Comparison of ENCODE assay signal across 19 mouse cellular contexts in genomic region chr3:41595010-41595409, GRCm38 (mm10). TPM values are rescaled to one million over a fixed set of nuclear protein-coding genes. Genes with fewer than 3 reads are reported as not detected.
DNase-seq lines count a peak whose midpoint lies in the region; ATAC-seq and TF ChIP-seq lines count a peak whose summit lies in the region.
"Had no signal": no experiment of that assay in that cellular context is flagged by ENCODE, and none has a peak within 500 bp of the region (broad histone marks: within the 10 kb centered on the region; RNA-seq: fewer than 3 reads in every experiment).

No protein-coding gene starts in this region.

- no peak for TF ChIP-seq CTCF in liver, postnatal 0 days (IDR thresholded peaks at IDR 0.05; ENCODE audit: low read depth)

- peaks cover 3% of the 10 kb centered on the region for H3K36me3 ChIP-seq in intestine, embryonic 16.5 days (ENCODE audit: control insufficient read depth, insufficient read depth, low read length)
- H3K36me3 ChIP-seq in intestine, embryonic 15.5 days: peaks cover 18% of the 10 kb centered on the region; the same call in 1 of the 2 replicates
- peaks cover 70% of the 10 kb centered on the region for H3K36me3 ChIP-seq in liver, postnatal 0 days (replicated peaks; ENCODE audit: insufficient read depth, low read length)
- H3K36me3 ChIP-seq in embryonic facial prominence, embryonic 10.5 days (replicated peaks): peaks cover 98% of the 10 kb centered on the region

- over 99% methylated on average over 4 of the region's 4 CpGs for WGBS in intestine, embryonic 16.5 days
- WGBS in intestine, embryonic 15.5 days: 95% methylated on average over 4 of the region's 4 CpGs
- 91% methylated on average over 4 of the region's 4 CpGs for WGBS in liver, postnatal 0 days (ENCODE audit: insufficient replicate concordance)
- 94% methylated on average over 4 of the region's 4 CpGs for WGBS in embryonic facial prominence, embryonic 10.5 days

- no peak overlapping the region for H3K4me2 ChIP-seq in intestine, embryonic 16.5 days (ENCODE audit: low read depth, low read length)
- H3K4me2 ChIP-seq in intestine, embryonic 15.5 days (replicated peaks): no peak overlapping the region
- no peak overlapping the region for H3K4me2 ChIP-seq in liver, postnatal 0 days (ENCODE audit: low read depth, low read length)
- H3K4me2 ChIP-seq: embryonic facial prominence, embryonic 13.5 days; forebrain, embryonic 13.5 days; heart, embryonic 12.5 days; hindbrain, embryonic 14.5 days had no signal

- 0 out of 2 replicates have a peak overlapping the region, but pooled peaks have one; percentile 29 for H3K27ac ChIP-seq in intestine, embryonic 16.5 days (ENCODE audit: low read length)
- H3K27ac ChIP-seq in intestine, embryonic 15.5 days: no peak overlapping the region
- H3K27ac ChIP-seq in liver, postnatal 0 days (ENCODE audit: low read depth): 0 out of 2 replicates have a peak overlapping the region, but pooled peaks have one; percentile 11
- no peak overlapping the region for H3K27ac ChIP-seq in embryonic facial prominence, embryonic 10.5 days (replicated peaks)
- H3K27ac ChIP-seq: embryonic facial prominence, embryonic 13.5 days; forebrain, embryonic 13.5 days; hindbrain, embryonic 10.5 days; hindbrain, embryonic 14.5 days had no signal

- H3K9ac ChIP-seq in intestine, embryonic 16.5 days (ENCODE audit: low read depth, low read length): no peak overlapping the region
- H3K9ac ChIP-seq in intestine, embryonic 15.5 days: no peak overlapping the region
- H3K9ac ChIP-seq in liver, postnatal 0 days (replicated peaks): no peak overlapping the region
- H3K9ac ChIP-seq: embryonic facial prominence, embryonic 13.5 days; forebrain, embryonic 13.5 days; forebrain, postnatal 0 days; heart, embryonic 12.5 days; hindbrain, embryonic 14.5 days had no signal

- H3K4me3 ChIP-seq in intestine, embryonic 16.5 days (ENCODE audit: low read length): no peak overlapping the region
- no peak overlapping the region for H3K4me3 ChIP-seq in intestine, embryonic 15.5 days (replicated peaks)
- no peak overlapping the region for H3K4me3 ChIP-seq in liver, postnatal 0 days (ENCODE audit: low read depth, low read length)
- no peak overlapping the region for H3K4me3 ChIP-seq in embryonic facial prominence, embryonic 10.5 days
- H3K4me3 ChIP-seq: embryonic facial prominence, embryonic 13.5 days; forebrain, embryonic 13.5 days; heart, adult 2 months; heart, embryonic 12.5 days; hindbrain, embryonic 10.5 days had no signal

- no peak for ATAC-seq in intestine, embryonic 16.5 days
- ATAC-seq in intestine, embryonic 15.5 days: no peak
- no peak for ATAC-seq in liver, postnatal 0 days
- ATAC-seq: forebrain, embryonic 13.5 days; forebrain, postnatal 0 days had no signal

- H3K27me3 ChIP-seq in intestine, embryonic 16.5 days (replicated peaks; ENCODE audit: control insufficient read depth, insufficient read depth, low read length): no peaks in the 10 kb centered on the region
- no peaks in the 10 kb centered on the region for H3K27me3 ChIP-seq in intestine, embryonic 15.5 days (replicated peaks)
- H3K27me3 ChIP-seq in liver, postnatal 0 days (ENCODE audit: insufficient read depth, low read length): no peaks in the 10 kb centered on the region
- no peaks in the 10 kb centered on the region for H3K27me3 ChIP-seq in embryonic facial prominence, embryonic 10.5 days (replicated peaks; ENCODE audit: low read depth, poor library complexity, severe bottlenecking)
- H3K27me3 ChIP-seq: embryonic facial prominence, embryonic 13.5 days; forebrain, embryonic 13.5 days; heart, embryonic 12.5 days had no signal

- DNase-seq in liver, postnatal 0 days: no peak
- no peak for DNase-seq in liver
- peak; percentile 5 for DNase-seq in embryonic facial prominence, embryonic 10.5 days (ENCODE audit: low spot score)
- DNase-seq in ovary, adult 18-20 months (ENCODE audit: low spot score): no peak
- no peak for DNase-seq in urinary bladder, postnatal 14 days (ENCODE audit: low spot score)
- DNase-seq: adrenal gland, postnatal 10 days; cerebellum, adult 11 months; cerebellum, adult 8-10 months; cerebellum, postnatal 25 days; forebrain, postnatal 0 days; gastrocnemius, postnatal 14 days; heart, adult 2 months had no signal

- TF ChIP-seq EP300 in liver, postnatal 0 days (IDR thresholded peaks at IDR 0.05; ENCODE audit: low read depth): no peak

- H3K9me3 ChIP-seq in intestine, embryonic 16.5 days (ENCODE audit: control insufficient read depth, low read length): no peaks in the 10 kb centered on the region
- no peaks in the 10 kb centered on the region for H3K9me3 ChIP-seq in intestine, embryonic 15.5 days
- H3K9me3 ChIP-seq in liver, postnatal 0 days (ENCODE audit: low read length): no peaks in the 10 kb centered on the region
- no peaks in the 10 kb centered on the region for H3K9me3 ChIP-seq in embryonic facial prominence, embryonic 10.5 days
- H3K9me3 ChIP-seq: embryonic facial prominence, embryonic 13.5 days; forebrain, embryonic 13.5 days; heart, embryonic 12.5 days; hindbrain, embryonic 10.5 days had no signal

- H3K4me1 ChIP-seq in intestine, embryonic 16.5 days (ENCODE audit: control insufficient read depth, insufficient read depth, low read length): peaks cover 9% of the 10 kb centered on the region
- peaks cover 7% of the 10 kb centered on the region; the same call in 1 of the 2 replicates for H3K4me1 ChIP-seq in intestine, embryonic 15.5 days (replicated peaks)
- H3K4me1 ChIP-seq in liver, postnatal 0 days (ENCODE audit: insufficient read depth): peaks cover 10% of the 10 kb centered on the region
- no peaks in the 10 kb centered on the region; the same call in 1 of the 2 replicates for H3K4me1 ChIP-seq in embryonic facial prominence, embryonic 10.5 days
- H3K4me1 ChIP-seq: forebrain, embryonic 13.5 days; hindbrain, embryonic 10.5 days had no signal

RNA-seq across cellular contexts. Expression of gene Jade1, which starts 39.5 kb away (rescaled TPM):
- polyA plus RNA-seq in intestine, embryonic 16.5 days (2015; fragmentation: Nextera tagmentation; extraction: Ambion mirVana): 14.8 and 16.9 TPM in 2 replicates
- 21.8 and 24.1 TPM in 2 replicates for polyA plus RNA-seq in intestine, embryonic 15.5 days (2015; fragmentation: Nextera tagmentation; extraction: Ambion mirVana)
- 6.8 and 7.2 TPM in 2 replicates for polyA plus RNA-seq in liver, postnatal 0 days (2015; fragmentation: Nextera tagmentation; extraction: Ambion mirVana)
- polyA plus RNA-seq in embryonic facial prominence, embryonic 10.5 days (2016; fragmentation: Nextera tagmentation; extraction: Ambion mirVana): 15.5 and 18.8 TPM in 2 replicates

Comparison
In these comparisons a context has a peak if more than half of its experiments do, and no peak if none do; other contexts are left out.
1. H3K27ac ChIP-seq: peak in intestine, embryonic 16.5 days (single experiment) and liver, postnatal 0 days (single experiment); none in intestine, embryonic 15.5 days (single experiment) and embryonic facial prominence, embryonic 10.5 days (single experiment).